Mouse (Mus musculus): ENCODE measurements around the gene Tbck. TPM values are rescaled to one million over a fixed set of nuclear protein-coding genes. Genes with fewer than 3 reads are reported as not detected.

The Tbck gene
- polyA plus RNA-seq, 1 experiment = 17.3 TPM

DNA sequence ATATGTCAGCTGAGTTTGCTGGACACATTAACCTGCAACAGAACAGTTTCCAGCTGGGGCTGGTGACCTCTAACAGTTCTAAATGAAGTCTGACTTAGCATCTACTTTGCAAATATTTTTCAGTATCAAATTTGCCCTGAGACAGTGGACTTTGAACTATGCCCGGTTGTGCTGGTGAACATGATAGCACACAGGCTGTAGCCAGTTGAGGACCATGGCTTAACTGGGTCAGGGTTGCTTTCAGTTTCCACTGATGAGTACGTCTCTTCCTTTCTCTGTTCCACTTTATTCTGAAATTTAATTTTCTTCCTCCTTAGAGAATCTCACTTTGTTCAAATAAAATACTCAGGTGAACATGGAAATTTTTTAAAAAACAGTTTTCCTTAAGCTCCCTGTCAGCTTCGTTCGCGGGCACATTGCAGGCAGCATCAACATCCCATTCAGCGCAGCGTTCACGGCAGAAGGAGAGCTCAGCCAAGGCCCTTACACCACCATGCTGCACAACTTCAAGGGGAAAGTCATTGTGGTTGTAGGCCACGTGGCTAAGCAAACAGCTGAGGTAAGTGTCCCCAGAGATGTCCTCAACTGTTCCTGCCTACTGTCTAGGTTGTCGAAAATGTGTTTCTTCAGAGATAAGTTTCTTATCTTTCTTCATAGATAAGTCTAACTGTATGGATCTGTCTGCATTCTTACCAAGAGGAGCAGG lies 131.0 kb downstream of the Tbck start:
- Histone ChIP-seq H3K4me1 (ENCODE audit: control insufficient read depth, insufficient read depth, low read length) (no peaks in the 10 kb centered on the region), H3K4me3 (ENCODE audit: insufficient read depth, low read length) (no peak overlapping the region), H3K27ac (ENCODE audit: insufficient read depth, low read depth, low read length) (no peak overlapping the region)

DNA sequence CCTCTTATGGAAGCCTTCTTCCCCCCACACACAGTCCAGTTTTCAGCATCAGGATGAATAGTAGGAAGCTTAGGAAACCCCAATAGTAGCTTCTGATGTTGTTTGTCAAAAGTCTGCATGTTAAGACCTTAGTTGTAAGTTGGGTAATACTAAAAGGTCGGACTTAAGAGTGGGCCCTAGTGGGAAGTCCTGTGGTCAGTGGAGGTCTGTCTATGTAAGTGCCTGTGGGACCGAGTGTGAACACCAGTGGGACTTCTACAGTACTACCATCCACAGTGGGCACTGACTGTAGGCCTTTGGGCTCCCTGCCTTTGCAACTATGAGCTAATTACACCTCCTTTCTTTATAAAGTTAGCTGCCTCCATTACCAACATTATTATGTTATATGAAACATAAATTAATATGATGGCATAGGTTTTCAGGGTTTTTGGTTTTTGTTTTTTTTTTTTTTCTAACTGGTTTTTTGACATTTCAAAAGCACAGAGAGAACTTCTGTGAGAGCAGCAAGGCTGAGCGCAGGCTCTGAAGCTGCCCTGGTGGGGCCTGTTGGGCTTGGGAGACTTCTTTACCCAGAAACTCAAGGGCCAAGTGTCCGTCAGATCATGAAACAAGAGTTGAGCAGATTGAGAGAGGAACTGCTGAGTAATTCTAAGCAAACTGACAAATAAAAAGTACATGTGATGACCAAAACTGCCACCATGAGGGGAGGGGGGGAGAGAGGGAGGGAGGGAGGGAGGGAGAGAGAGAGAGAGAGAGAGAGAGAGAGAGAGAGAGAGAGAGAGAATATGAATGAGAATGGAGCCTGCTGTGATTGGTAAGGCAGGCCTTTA lies 131.8 kb downstream of the Tbck start:
- H3K27ac ChIP-seq (ENCODE audit: insufficient read depth, low read depth, low read length) = no peak overlapping the region
- H3K4me3 ChIP-seq (ENCODE audit: insufficient read depth, low read length) = no peak overlapping the region
- no peak for TF ChIP-seq POLR2A (IDR thresholded peaks at IDR 0.05; ENCODE audit: borderline replicate concordance, low read depth, low read length)
- TF ChIP-seq CTCF (IDR thresholded peaks at IDR 0.05; ENCODE audit: low read depth, low read length) = no peak
- no peaks in the 10 kb centered on the region for H3K4me1 ChIP-seq (ENCODE audit: control insufficient read depth, insufficient read depth, low read length)

More for the DNA sequence above, 131.0 kb downstream of the Tbck start:
- TF ChIP-seq POLR2A (IDR thresholded peaks at IDR 0.05; ENCODE audit: borderline replicate concordance, low read depth, low read length) = no peak

DNA sequence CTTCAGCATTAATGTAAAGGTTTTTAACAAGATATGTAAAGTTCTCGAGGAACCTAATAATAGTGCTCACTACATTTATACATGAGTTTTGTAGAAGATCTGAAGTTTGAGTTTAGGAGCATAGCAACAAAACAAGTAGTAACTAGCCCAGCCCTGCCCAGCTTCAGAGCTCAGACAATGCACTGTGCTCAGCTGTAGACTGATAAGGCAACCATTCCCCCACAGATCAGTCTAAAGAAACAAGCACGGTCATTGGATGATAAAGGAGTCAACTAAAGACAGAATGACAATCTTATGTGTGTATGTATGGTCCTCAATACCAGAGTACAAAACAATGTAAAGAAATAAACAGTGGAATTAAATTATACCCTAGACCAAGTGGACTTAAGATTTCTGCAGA lies 135.5 kb downstream of the Tbck start:
- TF ChIP-seq POLR2A (IDR thresholded peaks at IDR 0.05; ENCODE audit: borderline replicate concordance, low read depth, low read length) = no peak
- TF ChIP-seq CTCF (IDR thresholded peaks at IDR 0.05; ENCODE audit: low read depth, low read length) = no peak
- H3K4me1 ChIP-seq (ENCODE audit: control insufficient read depth, insufficient read depth, low read length) = no peaks in the 10 kb centered on the region
- no peak overlapping the region for H3K27ac ChIP-seq (ENCODE audit: insufficient read depth, low read depth, low read length)
- no peak overlapping the region for H3K4me3 ChIP-seq (ENCODE audit: insufficient read depth, low read length)

DNA sequence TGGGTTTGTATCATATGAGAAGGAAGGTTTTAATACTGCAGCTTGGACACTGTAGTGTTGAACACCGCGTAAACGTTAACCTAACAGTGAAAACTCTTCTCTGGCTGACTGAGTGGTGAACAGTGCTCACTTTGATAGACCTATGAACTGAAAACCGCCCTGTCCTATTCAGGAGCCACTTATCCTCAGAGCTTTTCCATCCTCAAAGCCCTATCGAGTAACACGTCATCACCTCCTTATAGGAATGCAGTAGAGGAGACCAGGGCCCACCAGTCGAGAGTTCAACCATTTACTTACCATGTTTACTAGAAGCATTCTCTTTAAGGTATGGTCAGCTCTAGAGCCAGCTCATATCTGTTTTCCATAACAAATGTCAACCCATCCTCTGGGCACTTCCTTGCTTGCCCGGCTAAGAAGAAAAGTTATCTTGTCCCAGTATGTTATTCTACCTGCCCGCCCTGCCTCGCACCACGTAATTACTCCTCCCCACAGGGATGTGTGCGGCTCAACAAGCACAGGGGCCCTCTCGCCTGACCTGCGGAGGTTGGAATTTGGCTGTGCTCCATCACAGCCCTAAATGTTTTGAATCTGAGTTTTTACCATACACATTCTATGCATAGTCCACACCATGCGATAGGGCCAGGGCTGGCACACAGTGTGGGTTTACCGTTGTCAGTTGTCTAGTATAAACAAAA lies 147.4 kb downstream of the Tbck start:
- Histone ChIP-seq H3K4me3 (ENCODE audit: insufficient read depth, low read length) (no peak overlapping the region), H3K4me1 (ENCODE audit: control insufficient read depth, insufficient read depth, low read length) (no peaks in the 10 kb centered on the region), H3K27ac (ENCODE audit: insufficient read depth, low read depth, low read length) (no peak overlapping the region)
- no peak for TF ChIP-seq POLR2A (IDR thresholded peaks at IDR 0.05; ENCODE audit: borderline replicate concordance, low read depth, low read length)
- no peak for TF ChIP-seq CTCF (IDR thresholded peaks at IDR 0.05; ENCODE audit: low read depth, low read length)

DNA sequence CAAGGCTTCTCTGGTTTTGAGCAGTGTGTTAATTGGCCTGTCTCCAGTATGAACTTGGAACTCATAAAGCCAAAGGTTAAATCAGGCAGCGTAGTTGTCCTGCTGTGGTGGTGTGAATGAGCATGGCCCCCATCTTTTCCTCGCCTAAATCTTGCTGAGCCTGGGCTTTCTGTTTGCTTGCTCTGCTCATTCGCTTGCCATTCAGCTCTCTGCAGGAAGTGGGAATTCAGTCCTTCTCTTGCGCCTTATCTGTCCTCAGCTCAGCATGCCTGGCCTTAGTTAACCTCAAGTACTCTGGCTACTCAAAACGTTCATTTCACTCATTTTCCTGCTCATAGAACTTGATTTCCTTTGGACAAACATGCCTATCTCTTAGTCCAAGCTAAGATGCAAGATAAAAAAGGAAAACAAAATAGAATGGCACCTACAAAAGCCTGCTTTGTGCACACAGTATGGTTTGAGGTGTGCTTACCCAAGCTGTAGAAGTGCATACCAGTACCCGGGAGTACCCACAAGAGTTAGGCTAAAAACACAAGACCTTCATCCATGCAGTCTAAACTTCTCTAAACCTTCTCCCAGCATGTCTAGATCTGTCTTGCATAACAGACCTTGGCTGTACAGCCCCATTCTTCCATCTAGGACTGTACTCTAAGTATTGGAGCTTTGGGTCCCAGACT lies 151.3 kb downstream of the Tbck start:
- TF ChIP-seq CTCF (IDR thresholded peaks at IDR 0.05; ENCODE audit: low read depth, low read length) = no peak
- no peak for TF ChIP-seq POLR2A (IDR thresholded peaks at IDR 0.05; ENCODE audit: borderline replicate concordance, low read depth, low read length)
- H3K4me1 ChIP-seq (ENCODE audit: control insufficient read depth, insufficient read depth, low read length) = no peaks in the 10 kb centered on the region
- no peak overlapping the region for H3K4me3 ChIP-seq (ENCODE audit: insufficient read depth, low read length)
- H3K27ac ChIP-seq (ENCODE audit: insufficient read depth, low read depth, low read length) = no peak overlapping the region

DNA sequence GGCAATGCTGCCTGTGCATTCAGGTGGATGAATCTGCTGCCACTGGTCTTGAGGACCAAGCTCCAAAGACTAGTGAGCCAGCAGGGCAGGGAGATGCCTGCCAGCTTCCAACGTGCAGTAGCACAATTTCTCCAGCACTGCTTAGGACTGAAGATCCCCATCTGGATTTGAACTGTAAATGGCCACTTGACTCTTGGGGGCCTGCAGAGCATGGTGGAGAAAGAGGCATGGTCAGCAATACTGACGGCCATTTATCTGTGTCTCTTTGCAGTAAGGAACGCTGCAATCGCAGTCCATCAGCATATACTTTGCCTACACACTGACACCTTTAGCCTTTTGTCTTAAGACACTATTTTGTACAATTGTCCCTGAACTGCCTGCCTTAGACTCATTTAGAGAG lies 153.2 kb downstream of the Tbck start:
- Histone ChIP-seq H3K27ac (ENCODE audit: insufficient read depth, low read depth, low read length) (no peak overlapping the region), H3K4me3 (ENCODE audit: insufficient read depth, low read length) (no peak overlapping the region), H3K4me1 (ENCODE audit: control insufficient read depth, insufficient read depth, low read length) (no peaks in the 10 kb centered on the region)
- TF ChIP-seq POLR2A (IDR thresholded peaks at IDR 0.05; ENCODE audit: borderline replicate concordance, low read depth, low read length) (no peak), CTCF (IDR thresholded peaks at IDR 0.05; ENCODE audit: low read depth, low read length) (no peak)

DNA sequence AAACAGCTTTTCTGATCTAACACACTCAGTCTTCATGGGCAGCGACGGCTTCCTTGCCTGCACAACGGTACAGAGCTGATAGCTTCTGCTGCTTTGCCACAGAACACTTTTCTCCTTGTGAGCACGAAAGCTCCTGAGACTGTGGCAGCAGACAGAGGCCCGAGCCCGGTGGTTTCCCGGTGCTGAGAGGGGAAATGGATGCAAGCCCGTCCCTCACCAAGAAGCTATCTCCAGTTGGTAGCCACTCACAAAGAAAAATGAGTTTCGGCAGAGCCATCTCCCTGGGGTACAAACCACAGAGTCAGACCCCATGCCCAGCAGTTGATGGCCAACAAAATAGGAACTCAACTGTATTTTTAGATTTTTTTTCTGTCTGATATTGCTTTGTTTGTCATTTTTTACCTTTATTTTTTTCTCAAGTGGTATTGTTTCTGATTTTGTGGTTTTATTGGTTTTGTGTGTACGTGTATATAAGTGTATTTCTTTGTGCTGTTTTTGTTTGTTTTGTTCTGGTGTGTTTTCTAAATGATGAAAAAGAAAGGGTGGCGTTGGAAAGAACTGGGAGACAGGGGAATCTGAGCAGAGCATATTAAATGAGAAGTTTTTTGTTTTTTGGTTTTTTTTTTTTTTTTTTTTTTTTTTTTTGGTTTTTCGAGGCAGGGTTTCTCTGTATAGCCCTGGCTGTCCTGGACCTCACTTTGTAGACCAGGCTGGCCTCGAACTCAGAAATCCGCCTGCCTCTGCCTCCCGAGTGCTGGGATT lies 154.9 kb downstream of the Tbck start:
- H3K4me3 ChIP-seq (ENCODE audit: insufficient read depth, low read length) = no peak overlapping the region
- TF ChIP-seq CTCF (IDR thresholded peaks at IDR 0.05; ENCODE audit: low read depth, low read length) (no peak), POLR2A (IDR thresholded peaks at IDR 0.05; ENCODE audit: borderline replicate concordance, low read depth, low read length) (no peak)

DNA sequence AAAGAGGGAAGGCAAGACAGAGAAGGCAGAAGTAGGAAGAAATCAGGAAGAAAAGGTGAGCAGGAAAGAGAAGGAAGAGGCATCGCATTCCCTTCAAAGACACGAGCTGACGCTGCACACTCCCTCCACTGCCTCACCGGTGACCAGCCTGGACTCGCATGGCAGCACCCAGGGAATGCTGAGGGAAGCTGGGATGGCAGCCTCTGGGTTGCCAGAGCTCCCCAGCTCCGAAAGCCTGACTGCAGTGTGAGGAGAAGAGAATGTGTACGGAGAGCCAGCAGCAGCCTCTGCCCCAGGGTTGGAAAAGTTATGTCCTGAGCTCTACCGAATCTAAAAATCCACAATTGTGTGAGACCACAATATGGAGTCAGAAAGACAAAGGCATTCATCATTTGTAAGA lies 155.6 kb downstream of the Tbck start:
- Histone ChIP-seq H3K4me3 (ENCODE audit: insufficient read depth, low read length) (no peak overlapping the region), H3K4me1 (ENCODE audit: control insufficient read depth, insufficient read depth, low read length) (no peaks in the 10 kb centered on the region), H3K27ac (ENCODE audit: insufficient read depth, low read depth, low read length) (no peak overlapping the region)
- TF ChIP-seq CTCF (IDR thresholded peaks at IDR 0.05; ENCODE audit: low read depth, low read length) (no peak), POLR2A (IDR thresholded peaks at IDR 0.05; ENCODE audit: borderline replicate concordance, low read depth, low read length) (no peak)

More for the DNA sequence above, 154.9 kb downstream of the Tbck start:
- H3K4me1 ChIP-seq (ENCODE audit: control insufficient read depth, insufficient read depth, low read length) = no peaks in the 10 kb centered on the region
- no peak overlapping the region for H3K27ac ChIP-seq (ENCODE audit: insufficient read depth, low read depth, low read length)

DNA sequence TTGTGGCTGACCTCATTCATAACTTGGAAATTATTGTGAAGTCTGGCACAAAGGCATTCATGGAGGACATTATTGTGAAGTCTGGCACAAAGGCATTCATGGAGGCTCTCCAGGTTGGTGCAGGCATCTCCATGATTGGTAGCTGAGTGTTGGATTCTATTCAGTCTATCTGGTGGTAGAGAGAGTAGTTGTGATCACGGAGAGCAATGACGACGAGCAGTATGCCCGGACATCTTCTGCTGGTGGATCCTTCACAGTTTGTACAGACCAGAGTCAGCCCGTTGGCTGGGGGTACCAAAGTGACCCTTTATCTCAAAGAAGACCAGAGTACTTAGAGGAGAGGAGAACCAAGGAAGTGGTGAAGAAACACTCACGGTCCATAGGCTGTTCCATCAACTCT lies 158.7 kb downstream of the Tbck start:
- Histone ChIP-seq H3K27ac (ENCODE audit: insufficient read depth, low read depth, low read length) (no peak overlapping the region), H3K4me3 (ENCODE audit: insufficient read depth, low read length) (no peak overlapping the region), H3K4me1 (ENCODE audit: control insufficient read depth, insufficient read depth, low read length) (no peaks in the 10 kb centered on the region)
- TF ChIP-seq CTCF (IDR thresholded peaks at IDR 0.05; ENCODE audit: low read depth, low read length) (no peak), POLR2A (IDR thresholded peaks at IDR 0.05; ENCODE audit: borderline replicate concordance, low read depth, low read length) (no peak)
